Mouse (Mus musculus) spleen, adult 2 months (tissue): ENCODE results near the gene Syt6. TPM values are rescaled to one million over a fixed set of nuclear protein-coding genes. Genes with fewer than 3 reads are reported as not detected.

Experiments
- DNase-seq, 2 experiments: peaks; one replicate each; pipeline versions ENCODE4 v3.0.0 to v3.0.0-alpha.2; 2012 to 2021; ENCODE audit warnings: low spot score in 2 of 2, low read depth in 1 of 2
- H3K27ac ChIP-seq: fragments of 200-500 bp; 2 replicates; pipeline ENCODE4 v1.5.1; 2012; ENCODE audit warnings: low read length, inconsistent platforms; ENCODE audit not compliant: insufficient read depth
- H3K27me3 ChIP-seq: fragments of 200-500 bp; 2 replicates; pipeline ENCODE4 v1.6.1; 2012; ENCODE audit warnings: mild to moderate bottlenecking, moderate library complexity, low read length, inconsistent platforms; ENCODE audit not compliant: control insufficient read depth, insufficient read depth
- H3K36me3 ChIP-seq: fragments of 200-500 bp; 2 replicates; pipeline ENCODE4 v1.6.1; 2012; ENCODE audit warnings: mild to moderate bottlenecking, low read length, inconsistent platforms; ENCODE audit not compliant: control insufficient read depth, insufficient read depth
- H3K4me1 ChIP-seq: fragments of 200-500 bp; 2 replicates; pipeline ENCODE4 v1.6.1; 2011; ENCODE audit warnings: inconsistent platforms; ENCODE audit not compliant: control insufficient read depth, insufficient read depth, insufficient read length
- H3K4me3 ChIP-seq: fragments of 200-500 bp; 2 replicates; pipeline ENCODE4 v1.5.1; 2011; ENCODE audit warnings: mild to moderate bottlenecking, inconsistent platforms; ENCODE audit not compliant: insufficient read depth, insufficient read length; ENCODE audit errors: extremely low read depth
- CTCF ChIP-seq: fragments of 200-500 bp; IDR thresholded peaks from 2 replicates; pipeline ENCODE4 v1.5.1; 2011; ENCODE audit warnings: mild to moderate bottlenecking, inconsistent platforms; ENCODE audit not compliant: insufficient read depth, insufficient read length, insufficient replicate concordance; ENCODE audit errors: extremely low read depth
- POLR2A ChIP-seq: fragments of 200-500 bp; IDR thresholded peaks from 2 replicates; pipeline ENCODE4 v1.6.1; 2011; ENCODE audit warnings: low read depth, low read length, inconsistent platforms
- WGBS: fragments of 180-500 bp; shearing (Covaris S2); methylation state at CpG from one replicate; pipeline ENCODE4 v1.1.7; 2018; 5-methylcytosine and 5-hydroxymethylcytosine counted together
- polyA plus RNA-seq: library from polyadenylated mRNA; depleted of rRNA; stranded (reverse); fragments of >200 nt; gene quantifications from 2 replicates; pipeline ENCODE4 v1.2.3, GENCODE M21; 2012

The Syt6 gene
- polyA plus RNA-seq, 1 experiment = 0.41 TPM

GRCm38 (mm10) chr3:103597586-103597985 is 22.6 kb downstream of the Syt6 start:
- Histone ChIP-seq H3K4me1 (no peaks in the 10 kb centered on the region), H3K27ac (no peak overlapping the region), H3K27me3 (0 out of 2 replicates have a peak, but pooled peaks cover 1% of the 10 kb centered on the region), H3K36me3 (no peaks in the 10 kb centered on the region), H3K4me3 (no peak overlapping the region)
- DNase-seq = no peak
- 87% methylated on average over 4 of the region's 4 CpGs for WGBS
- TF ChIP-seq POLR2A (no peak), CTCF (no peak)

GRCm38 (mm10) chr3:103601011-103601410 is 26.0 kb downstream of the Syt6 start:
- no peak for DNase-seq
- H3K4me1 ChIP-seq = no peaks in the 10 kb centered on the region
- no peak overlapping the region for H3K27ac ChIP-seq
- WGBS = 65% methylated on average over 7 of the region's 7 CpGs
- no peak for TF ChIP-seq CTCF
- H3K36me3 ChIP-seq = no peaks in the 10 kb centered on the region
- H3K4me3 ChIP-seq = no peak overlapping the region
- no peaks in the 10 kb centered on the region for H3K27me3 ChIP-seq

- WGBS = 90% methylated on average over 1 of the region's 1 CpGs
- no peaks in the 10 kb centered on the region for H3K4me1 ChIP-seq
- no peaks in the 10 kb centered on the region for H3K36me3 ChIP-seq
- H3K27me3 ChIP-seq = no peaks in the 10 kb centered on the region
- no peak for DNase-seq
- H3K27ac ChIP-seq = no peak overlapping the region
- TF ChIP-seq CTCF = no peak
- no peak for TF ChIP-seq POLR2A
- no peak overlapping the region for H3K4me3 ChIP-seq
These were observed 26.5 kb downstream of the Syt6 start for GRCm38 (mm10) chr3:103601561-103601960.

GRCm38 (mm10) chr3:103606045-103606597 is 31.1 kb downstream of the Syt6 start:
- TF ChIP-seq CTCF (no peak), POLR2A (no peak)
- H3K4me3 ChIP-seq = no peak overlapping the region
- H3K27ac ChIP-seq = no peak overlapping the region
- DNase-seq = no peak
- H3K4me1 ChIP-seq = no peaks in the 10 kb centered on the region
- no peaks in the 10 kb centered on the region for H3K36me3 ChIP-seq
- WGBS = 84% methylated on average over 6 of the region's 6 CpGs
- no peaks in the 10 kb centered on the region for H3K27me3 ChIP-seq

GRCm38 (mm10) chr3:103606660-103607595 is 31.9 kb downstream of the Syt6 start:
- DNase-seq = no peak
- Histone ChIP-seq H3K27ac (no peak overlapping the region), H3K27me3 (no peaks in the 10 kb centered on the region), H3K4me1 (no peaks in the 10 kb centered on the region), H3K36me3 (no peaks in the 10 kb centered on the region), H3K4me3 (no peak overlapping the region)
- 81% methylated on average over 13 of the region's 13 CpGs for WGBS
- no peak for TF ChIP-seq CTCF
- no peak for TF ChIP-seq POLR2A

- no peaks in the 10 kb centered on the region for H3K27me3 ChIP-seq
- H3K27ac ChIP-seq = no peak overlapping the region
- H3K4me1 ChIP-seq = no peaks in the 10 kb centered on the region
- TF ChIP-seq CTCF = no peak
- no peak for TF ChIP-seq POLR2A
- no peak for DNase-seq
- H3K36me3 ChIP-seq = no peaks in the 10 kb centered on the region
- no peak overlapping the region for H3K4me3 ChIP-seq
- WGBS = 90% methylated on average over 5 of the region's 5 CpGs
These were observed 35.2 kb downstream of the Syt6 start for GRCm38 (mm10) chr3:103610231-103610630.
